Mouse (Mus musculus): Measurements from ENCODE around the gene Dkkl1.

GRCm38 (mm10) chr7:45211851-45212251 is at the start of gene Dkkl1:
- no peak for TF ChIP-seq USF1 (IDR thresholded peaks at IDR 0.05; ENCODE audit: low read depth)
- TF ChIP-seq CTCF (IDR thresholded peaks at IDR 0.05; ENCODE audit: control insufficient read depth, insufficient read depth, insufficient read length) = no peak
